Mouse (Mus musculus): ENCODE results near the gene Mindy4b-ps.
"Not testable (repeated sequence)": the region's sequence is repeated elsewhere in the genome, so short reads cannot be mapped to it uniquely, and the experiment has no call there.

Gene Mindy4b-ps

DNA sequence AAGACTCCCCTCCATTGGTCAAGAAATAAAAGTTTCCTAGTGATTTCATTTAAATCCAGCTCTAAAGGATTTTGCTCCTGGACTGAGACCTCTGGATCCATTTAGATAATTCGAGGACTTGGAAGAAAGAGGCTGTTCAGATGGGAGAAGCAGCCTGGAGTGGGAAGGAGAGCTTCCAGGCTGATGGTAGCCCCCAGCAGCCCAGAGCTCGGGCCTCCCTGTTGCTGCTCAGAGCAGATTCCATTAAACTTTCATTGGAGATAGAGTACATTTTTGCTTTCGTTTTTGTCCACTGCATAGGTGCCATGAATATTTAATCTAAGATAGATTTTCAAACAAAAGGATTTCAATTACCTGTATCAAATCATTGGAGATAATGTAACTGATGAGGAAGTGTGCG lies at the start of gene Mindy4b-ps:
Mindy4b-ps (minus strand) TSS at position 101 of the 400 bp plus-strand sequence.
- in situ Hi-C loops (cut with MboI, MseI), result no loop called here

GRCm38 (mm10) chr3:58871882-58872281 lies 49.8 kb upstream of the Mindy4b-ps start:
- in situ Hi-C loops (cut with MboI, MseI), result not testable (repeated sequence)

GRCm38 (mm10) chr3:58865690-58866089 lies 43.6 kb upstream of the Mindy4b-ps start:
- in situ Hi-C loops (cut with MboI, MseI), result no loop called here

- in situ Hi-C loops (cut with MboI, MseI), result no loop called here
These were observed 40.9 kb upstream of the Mindy4b-ps start for GRCm38 (mm10) chr3:58862976-58863375.

DNA sequence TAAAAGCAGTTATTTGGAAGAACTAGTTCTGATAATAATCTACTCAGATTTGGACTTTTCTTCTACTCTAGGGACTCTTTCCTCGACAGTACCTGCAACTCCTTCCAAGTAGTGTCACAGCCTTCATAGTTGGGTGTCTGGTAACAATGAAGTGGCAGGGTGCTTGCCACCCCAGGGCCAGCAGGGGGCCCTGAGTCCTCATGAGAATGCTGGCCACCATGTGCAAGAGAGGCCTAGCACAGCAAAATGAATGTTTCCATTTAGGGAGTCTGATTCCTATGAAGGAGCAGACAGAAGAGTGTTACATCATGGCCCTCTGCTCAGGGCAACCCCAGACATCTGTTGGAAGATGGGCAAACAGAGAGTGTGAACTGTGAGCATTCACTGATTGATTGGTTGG lies 21.3 kb upstream of the Mindy4b-ps start:
- in situ Hi-C loops (cut with MboI, MseI), result no loop called here

- in situ Hi-C loops (cut with MboI, MseI), result no loop called here
These were observed 11.5 kb upstream of the Mindy4b-ps start for GRCm38 (mm10) chr3:58833442-58834160.

DNA sequence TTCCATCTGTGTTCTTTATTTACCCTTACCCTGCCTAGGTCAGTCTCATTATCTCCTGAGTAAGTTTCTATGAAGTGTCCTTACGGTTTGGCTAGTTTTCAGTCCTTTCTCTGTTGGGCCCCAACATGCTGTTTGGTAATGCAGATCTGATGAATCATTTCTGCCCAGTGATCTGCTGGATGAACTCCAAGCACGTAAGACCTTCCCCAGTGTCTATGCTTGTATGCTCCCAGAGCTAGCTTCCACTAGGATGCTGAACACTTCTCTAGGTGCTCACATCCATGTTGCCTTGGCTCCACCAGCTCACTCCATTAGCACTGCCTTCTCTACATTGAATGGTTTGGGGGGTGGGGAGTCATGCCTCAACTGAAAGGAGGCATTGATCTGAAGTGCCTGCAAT lies 10.8 kb upstream of the Mindy4b-ps start:
- in situ Hi-C loops (cut with MboI, MseI), result no loop called here

- in situ Hi-C loops (cut with MboI, MseI), result no loop called here
These were observed 9.5 kb upstream of the Mindy4b-ps start for GRCm38 (mm10) chr3:58831586-58831985.

DNA sequence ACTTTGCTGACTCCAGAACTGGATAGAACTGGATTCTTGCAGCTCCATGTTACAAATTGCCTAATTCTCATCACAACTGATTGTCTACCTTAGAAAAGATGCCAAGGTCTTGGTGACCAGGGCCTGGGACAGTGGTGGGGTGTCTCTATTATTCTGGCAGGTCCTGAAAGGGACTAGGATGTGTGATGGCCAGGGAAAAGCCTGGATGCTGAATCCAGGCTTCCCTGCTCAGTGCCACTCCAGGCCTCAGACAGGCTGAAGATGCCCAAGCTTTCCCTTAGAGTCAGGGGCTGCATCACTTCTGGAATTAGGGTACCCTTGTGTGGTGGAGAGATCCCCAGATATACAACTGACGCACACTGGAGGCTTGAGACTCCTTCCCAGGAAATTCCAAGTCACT lies 7.8 kb upstream of the Mindy4b-ps start:
- in situ Hi-C loops (cut with MboI, MseI), result no loop called here

- in situ Hi-C loops (cut with MboI, MseI), result no loop called here
These were observed 6.4 kb upstream of the Mindy4b-ps start for GRCm38 (mm10) chr3:58828366-58829153.

DNA sequence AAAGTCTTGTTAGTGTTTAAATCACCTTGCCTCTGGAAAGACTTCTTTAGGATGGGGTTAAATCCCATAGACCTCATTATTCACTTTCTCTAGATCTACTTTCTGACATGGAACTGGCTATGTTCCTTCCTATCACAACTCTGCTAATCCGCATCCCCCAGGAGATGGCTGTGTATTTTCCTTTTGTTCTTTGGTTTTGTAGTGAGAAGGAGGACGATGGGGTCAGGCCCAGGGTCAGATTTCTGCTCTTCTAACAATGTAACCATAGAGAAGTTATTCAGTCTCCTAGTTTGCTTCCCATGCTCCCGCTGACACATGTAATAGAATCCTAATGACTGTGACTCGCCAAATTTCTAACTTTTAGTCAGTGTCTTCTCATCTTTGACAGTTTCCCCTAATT lies 4.2 kb upstream of the Mindy4b-ps start:
- in situ Hi-C loops (cut with MboI, MseI), result no loop called here

GRCm38 (mm10) chr3:58817337-58817736 lies 4.8 kb downstream of the Mindy4b-ps start:
- in situ Hi-C loops (cut with MboI, MseI), result no loop called here

GRCm38 (mm10) chr3:58814191-58814590 lies 7.9 kb downstream of the Mindy4b-ps start:
- in situ Hi-C loops (cut with MboI, MseI), result no loop called here

DNA sequence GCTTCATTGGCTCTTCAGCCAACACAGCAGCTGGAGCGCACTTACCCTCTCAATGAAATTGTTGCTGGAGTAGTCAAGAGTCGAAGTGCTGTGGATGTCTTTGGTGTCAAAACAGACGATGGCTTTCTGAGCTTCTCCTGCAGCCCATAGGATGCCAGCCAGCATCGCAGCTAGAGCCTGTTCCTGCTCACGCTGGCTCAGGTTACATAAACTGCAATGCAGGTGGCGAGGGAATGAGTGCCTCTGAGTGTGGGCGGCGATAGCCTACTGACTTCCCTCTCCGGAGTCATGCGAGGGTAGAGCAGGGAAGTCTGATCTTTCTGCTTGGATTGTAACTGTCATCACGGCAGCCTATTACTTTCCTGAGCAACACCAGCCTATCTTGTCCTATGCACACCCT lies 11.8 kb downstream of the Mindy4b-ps start:
- in situ Hi-C loops (cut with MboI, MseI), result no loop called here

DNA sequence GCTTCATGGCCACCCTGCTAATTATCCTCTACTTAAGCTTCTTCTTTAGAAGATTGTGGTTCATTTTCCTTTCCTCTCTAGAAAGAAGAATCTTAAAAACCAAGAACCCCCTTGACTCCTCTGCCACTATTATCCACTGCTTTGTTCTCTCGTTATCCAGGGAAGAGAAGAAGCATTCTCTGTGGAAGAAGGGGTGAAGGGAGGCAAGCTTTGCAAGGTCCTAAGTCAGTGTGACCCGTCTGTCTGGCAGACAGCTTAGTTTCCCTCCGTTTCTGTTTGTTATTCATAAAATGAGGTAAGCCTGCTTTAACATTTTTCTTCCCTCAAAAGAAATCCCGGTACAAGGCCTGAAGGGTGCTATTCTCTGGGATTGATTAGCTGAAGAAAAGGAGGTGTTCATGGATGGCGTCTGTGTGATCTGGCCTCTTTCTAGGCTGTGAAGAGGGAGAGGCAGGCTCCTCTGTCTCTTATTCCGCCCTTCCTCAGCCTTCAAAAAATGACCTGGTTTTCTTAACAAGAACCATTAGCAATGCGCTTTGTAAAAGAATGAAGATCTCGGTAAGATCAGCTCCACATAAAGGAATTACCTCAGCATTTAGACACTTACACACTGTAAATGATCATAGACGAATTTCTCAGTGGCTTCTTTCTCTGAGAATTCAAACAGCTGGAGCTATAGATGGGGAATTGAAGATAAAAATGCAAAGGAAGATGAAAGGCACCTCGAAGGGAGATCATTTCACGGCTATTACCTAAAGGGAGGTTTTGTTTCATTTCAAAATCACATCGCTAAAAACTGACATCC lies 12.8 kb downstream of the Mindy4b-ps start:
- in situ Hi-C loops (cut with MboI, MseI), result no loop called here

DNA sequence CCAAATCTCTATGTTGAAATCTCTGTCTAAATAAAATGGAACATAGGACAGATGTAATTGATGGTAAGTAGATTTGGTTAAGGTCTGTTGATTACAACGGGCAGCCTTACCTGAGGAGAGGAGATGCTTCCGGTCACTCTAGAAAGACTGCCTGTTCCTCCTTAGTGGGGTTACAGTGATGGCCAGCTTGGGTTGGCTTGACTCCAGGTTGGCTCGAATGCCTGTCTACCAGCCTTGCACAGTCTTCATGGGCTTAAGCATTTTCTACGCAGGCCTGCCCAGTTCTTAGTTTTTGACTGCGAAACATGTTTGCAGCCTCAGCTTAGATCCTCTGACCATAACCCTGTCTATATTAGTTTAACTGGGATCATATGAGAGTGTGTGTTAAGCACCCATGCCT lies 13.5 kb downstream of the Mindy4b-ps start:
- in situ Hi-C loops (cut with MboI, MseI), result no loop called here

DNA sequence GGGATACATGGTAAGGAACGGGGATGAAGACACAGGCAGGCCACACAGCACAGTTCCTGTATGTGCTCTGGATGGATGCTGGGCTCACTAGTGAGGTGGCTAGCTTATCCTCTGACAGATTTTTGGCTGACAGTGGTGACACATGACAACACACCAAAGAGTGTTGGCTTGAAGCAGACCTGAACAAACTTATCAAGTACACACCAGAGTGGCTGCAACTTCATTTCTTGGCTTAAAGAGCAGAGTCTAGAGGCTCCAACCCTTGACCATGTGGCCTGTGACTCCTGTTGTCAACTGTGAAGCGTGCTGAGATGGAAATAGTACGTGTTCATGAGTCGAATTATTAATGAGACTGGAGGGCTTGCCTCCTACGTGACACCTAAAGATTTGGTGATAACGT lies 17.4 kb downstream of the Mindy4b-ps start:
- in situ Hi-C loops (cut with MboI, MseI), result no loop called here

GRCm38 (mm10) chr3:58798676-58799075 lies 23.4 kb downstream of the Mindy4b-ps start:
- in situ Hi-C loops (cut with MboI, MseI), result no loop called here

GRCm38 (mm10) chr3:58798245-58798644 lies 23.9 kb downstream of the Mindy4b-ps start:
- in situ Hi-C loops (cut with MboI, MseI), result no loop called here

DNA sequence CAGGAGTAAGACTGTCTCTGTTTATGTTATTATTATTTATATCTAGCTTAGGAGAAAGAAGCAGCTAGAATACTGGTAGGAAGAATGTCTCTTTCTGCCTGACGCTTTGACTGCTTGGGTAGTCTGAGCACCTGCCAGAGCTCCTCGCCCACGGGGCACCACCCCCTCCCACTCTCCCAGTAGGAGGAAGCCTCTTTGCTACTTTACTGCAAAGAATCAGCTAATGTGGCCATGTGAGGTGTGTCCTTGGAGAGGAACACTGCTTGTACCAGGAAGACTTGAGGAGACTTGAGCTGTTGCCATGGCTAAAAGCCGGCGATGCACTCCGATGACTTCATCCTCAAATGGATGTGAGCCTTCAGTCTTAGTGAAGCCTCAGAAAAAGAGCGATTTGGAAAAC lies 32.6 kb downstream of the Mindy4b-ps start:
- in situ Hi-C loops (cut with MboI, MseI), result no loop called here

DNA sequence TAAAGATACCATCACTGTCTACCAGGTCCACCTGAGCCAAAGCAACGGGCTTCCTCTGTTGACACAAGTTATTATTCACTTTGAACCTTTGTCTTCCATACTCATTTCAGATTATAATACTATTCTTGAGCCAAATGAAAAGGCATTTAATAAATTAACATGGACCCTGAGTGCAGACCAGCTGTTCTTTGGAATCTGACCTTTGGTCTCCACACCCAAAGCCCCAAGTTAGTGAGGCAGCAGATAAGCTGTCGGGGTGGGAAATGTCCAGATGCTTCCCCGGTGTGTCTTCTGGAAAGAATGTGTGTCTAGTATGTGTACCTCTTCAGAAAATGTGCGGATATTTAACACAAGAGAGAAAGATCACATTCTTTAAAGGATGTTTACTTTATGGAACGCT lies 33.1 kb downstream of the Mindy4b-ps start:
- in situ Hi-C loops (cut with MboI, MseI), result no loop called here

DNA sequence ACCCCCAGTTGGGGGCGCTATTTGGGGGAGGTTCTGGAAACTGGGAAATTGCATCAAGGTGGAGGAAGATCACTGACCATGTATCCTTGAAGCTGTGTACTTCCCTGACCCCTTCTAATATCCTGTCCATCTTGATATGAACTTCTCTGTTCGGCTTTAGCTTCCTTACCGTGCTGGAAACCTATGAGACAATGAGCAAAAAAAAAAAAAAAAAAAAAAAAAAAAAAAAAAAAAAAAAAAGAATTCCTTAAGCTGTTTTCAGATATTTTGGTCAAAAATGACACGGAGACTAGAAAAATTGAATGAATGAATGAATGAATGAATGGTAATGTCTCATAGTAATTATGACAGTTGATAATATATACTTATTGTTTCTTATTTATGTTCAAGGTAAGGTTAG lies 35.6 kb downstream of the Mindy4b-ps start:
- in situ Hi-C loops (cut with MboI, MseI), result no loop called here
